Mouse (Mus musculus) monocyte, adult 2 months (primary cell): Measurements from ENCODE around the gene Cep104.

Source experiments
- DNase-seq, 2 experiments: peaks; one replicate each; pipeline ENCODE4 v3.0.0; 2022; ENCODE audit warnings: low spot score in 2 of 2, low read depth in 1 of 2

Gene Cep104

DNA sequence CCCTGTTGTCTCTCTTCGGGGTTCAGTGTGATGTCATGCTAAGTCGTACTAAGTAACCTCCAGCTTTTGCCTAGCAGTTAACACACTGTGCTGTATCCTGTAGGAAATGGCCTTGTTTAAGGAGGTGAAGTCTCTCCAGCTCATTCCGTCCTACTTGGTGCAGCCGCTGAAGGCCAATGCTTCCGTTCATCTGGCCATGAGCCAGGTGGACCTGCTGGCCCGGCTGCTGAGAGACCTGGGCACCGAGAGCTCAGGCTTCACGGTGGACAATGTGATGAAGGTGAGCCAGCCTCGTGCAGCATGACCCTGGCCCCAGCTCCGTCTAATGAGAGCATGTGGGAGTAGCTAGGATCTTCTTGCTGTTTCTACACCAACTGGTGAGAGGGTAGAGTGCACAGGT lies 17.7 kb downstream of the Cep104 start:
- DNase-seq = no peak

DNA sequence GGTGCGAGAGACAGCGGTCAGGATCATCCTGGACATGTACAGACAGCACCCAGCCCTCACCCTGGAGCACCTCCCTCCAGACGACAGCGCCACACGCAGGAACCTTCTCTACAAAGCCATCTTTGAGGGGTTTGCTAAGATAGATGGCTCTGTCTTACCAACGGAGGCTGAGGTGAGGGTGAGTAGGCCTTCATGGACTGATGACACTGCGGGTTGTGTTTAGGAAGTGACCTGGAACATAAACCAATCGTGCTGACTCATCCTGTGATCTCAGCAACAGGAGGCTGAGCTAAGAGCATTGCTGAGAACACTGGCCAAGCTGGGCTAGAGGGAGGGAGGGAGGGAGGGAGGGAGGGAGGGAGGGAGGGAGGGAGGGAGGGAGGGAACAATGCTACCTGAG lies 18.5 kb downstream of the Cep104 start:
- no peak for DNase-seq

DNA sequence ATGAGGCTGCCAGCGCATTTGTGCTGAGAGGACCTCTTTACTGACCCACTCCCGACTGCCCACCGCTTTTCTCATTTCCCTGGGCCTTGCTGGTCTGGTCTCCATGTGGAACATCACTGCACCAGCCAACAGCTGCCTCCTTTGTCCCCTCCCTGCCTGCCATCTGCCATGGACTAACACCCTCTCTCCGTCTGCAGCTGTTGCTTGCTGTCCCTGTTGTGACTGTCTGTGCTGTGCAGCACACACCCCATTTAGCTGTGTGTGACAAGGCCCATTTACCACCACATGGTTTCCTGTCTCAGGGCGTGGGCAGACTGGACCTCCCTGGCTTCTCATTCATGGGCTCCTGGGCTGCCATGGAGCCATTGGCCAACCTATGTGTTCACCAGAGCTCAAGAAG lies 30.5 kb downstream of the Cep104 start:
- DNase-seq = no peak

DNA sequence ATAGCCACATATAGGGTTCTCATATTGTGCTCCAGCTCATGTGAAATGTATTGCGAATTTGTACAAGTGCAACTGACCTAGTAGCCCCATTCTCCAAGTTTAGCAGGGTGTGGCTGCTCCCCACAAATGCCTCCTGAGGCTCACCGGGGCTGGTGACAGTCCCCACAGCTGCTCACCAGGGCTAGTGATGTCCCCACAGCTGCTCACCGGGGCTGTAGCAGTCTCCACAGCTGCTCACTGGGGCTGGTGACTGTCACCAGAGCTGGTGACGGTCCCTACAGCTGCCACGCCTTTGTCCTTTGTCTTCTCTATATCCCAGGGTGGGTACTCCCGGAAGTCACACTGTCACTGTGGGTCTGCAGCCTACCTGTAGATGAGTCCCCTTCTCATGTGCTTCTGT lies 31.3 kb downstream of the Cep104 start:
- DNase-seq = no peak

DNA sequence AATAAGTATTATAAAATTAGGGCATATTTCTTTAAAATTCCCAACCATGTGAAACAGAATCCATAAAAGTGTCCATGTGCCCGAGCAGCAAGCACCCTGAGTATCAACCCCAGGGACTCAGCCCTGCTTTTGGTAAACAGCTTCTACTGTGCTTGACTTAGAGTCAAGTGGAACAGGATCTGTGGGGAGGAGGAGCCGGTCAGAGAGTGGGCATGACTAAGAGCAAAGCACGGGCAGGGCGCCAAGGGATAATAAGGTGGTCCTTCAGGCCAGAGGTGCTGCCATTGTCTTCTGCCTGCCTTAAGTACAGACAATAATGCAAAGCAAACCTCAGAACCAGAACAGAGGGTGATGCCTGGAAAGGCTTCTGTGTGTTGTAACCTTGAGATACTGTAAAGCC lies 32.8 kb downstream of the Cep104 start:
- no peak for DNase-seq

DNA sequence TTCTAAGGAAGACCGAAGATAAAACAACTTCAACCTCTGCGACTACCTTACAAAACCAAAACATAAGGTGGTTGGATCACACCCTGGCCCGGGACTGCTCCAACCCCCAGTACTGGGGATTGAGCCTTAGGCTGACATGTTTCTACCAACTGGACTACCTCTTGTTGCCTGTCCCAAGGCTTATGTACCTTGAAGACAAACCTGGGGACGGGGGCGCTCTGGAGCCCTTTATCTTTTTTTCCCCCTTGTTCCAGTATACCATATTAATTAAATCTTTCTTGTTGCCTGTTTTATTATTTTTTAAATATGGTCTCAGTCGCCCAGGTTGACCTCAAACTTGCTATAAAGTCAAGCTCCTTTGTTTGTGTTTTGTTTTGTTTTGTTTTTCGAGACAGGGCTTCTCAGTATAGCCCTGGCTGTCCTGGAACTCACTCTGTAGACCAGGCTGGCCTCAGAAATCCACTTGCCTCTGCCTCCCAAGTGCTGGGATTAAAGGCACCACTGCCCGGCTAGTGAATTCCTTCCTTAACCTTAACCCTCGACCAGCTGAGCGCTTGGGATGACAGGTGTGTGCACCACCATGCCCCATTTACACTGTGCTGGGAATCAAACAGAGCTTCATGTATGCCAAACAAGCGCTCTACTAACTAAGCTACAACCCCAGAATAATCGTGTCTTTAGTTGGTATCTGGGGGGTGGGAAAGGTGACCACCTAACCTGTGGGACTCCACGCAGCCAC lies 36.1 kb downstream of the Cep104 start:
- DNase-seq = no peak

DNA sequence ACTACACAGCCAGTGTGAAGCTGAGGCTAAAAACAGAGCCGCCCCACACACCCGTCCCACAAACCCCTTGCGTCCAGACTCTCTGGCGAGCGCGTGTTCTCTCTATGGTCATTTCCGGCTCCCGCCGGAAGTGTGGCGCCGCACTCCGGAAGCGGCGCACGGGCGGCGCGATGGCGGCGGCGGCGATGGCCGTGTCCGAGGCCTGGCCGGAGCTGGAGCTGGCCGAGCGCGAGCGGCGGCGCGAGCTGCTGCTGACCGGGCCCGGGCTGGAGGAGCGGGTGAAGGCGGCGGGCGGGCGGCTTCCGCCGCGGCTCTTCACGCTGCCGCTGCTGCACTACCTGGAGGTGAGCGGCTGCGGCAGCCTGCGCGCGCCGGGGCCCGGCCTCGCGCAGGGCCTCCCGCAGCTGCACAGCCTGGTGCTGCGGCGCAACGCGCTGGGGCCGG lies 36.7 kb downstream of the Cep104 start, which contains the start of gene Lrrc47:
Lrrc47 (plus strand) TSS at position 86 of the 444 bp plus-strand sequence.
- peak; percentile 27 to 51 for DNase-seq

DNA sequence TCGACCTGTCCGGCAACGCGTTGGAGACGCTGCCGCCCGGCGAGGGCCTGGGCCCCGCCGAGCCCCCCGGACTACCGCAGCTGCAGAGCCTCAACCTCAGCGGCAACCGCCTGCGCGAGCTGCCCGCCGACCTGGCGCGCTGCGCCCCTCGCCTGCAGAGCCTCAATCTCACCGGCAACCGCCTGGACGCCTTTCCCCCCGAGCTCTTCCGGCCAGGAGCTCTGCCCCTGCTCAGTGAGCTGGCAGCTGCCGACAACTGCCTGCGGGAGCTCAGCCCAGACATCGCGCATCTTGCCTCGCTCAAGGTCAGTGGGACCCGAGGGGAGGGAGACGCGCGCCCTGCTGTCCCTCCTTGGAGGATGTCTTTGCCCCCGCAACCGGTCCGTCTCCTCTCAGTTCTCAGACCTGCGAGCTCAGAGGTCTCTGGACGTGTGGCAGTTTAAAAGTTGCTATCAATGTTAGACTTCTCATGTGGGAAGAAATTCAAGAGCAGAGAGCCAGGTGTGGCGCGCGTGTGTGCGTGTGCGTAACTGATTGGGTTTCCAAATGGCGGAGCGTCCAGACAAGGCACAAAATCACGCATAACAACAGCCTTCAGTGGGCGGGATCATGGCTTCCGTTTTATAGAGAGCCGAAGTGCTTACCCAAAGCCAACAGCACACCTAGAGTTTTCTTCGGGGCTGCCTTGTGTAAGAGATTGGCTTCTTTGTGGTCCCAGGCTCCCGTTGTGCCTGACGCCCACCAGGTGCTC lies 37.3 kb downstream of the Cep104 start:
- no peak for DNase-seq

DNA sequence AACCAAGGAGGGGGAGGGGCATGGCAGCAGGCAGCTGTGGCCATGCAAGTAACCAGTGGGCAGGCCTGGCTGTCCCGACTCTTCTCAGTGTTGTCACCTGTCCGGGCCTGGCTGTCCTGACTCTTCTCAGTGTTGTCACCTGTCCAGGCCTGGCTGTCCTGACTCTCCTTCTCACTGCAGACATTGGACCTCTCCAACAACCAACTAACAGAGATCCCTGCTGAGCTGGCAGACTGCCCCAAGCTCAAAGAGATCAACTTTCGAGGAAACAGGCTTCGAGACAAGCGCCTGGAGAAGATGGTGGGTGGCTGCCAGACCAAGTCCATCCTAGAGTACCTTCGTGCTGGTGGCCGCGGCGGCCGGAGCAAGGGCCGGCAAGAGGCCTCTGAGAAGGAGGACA lies 40.5 kb downstream of the Cep104 start:
- no peak for DNase-seq

DNA sequence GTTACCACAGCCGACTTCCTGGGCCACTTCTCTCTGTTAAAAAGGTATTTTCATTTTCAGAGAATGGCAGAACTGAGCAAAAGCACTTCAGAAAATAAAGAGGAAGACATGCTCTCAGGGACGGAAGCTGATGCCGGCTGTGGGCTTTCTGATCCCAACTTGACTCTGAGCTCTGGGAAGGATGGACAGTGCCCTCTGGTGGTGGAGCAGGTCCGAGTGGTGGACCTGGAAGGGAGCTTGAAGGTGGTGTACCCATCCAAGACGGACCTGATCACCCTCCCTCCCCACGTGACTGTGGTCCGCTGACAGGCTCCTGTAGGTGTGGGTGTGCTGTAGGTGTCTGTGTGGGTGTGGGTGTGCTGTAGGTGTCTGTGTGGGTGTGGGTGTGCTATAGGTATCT lies 44.6 kb downstream of the Cep104 start:
- no peak for DNase-seq

DNA sequence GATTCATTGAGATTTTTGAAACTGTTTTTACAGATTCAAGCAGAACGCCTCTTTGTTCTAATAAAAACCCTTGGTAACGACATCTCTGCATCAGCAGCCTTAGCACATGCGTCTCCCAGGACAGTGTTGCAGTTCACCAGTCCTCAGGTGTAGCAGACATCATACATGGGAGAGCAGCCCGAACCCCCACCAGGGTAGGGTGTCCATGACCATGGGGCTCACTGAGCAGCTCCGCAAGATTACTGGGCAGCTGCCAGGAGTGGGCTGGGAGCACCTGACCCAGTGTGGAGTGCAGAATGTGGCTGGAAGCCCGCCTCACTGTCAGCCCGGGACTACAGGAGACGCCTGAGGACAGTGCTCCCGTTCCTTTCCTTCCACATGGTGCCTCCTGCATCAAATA lies 46.4 kb downstream of the Cep104 start:
- no peak for DNase-seq

DNA sequence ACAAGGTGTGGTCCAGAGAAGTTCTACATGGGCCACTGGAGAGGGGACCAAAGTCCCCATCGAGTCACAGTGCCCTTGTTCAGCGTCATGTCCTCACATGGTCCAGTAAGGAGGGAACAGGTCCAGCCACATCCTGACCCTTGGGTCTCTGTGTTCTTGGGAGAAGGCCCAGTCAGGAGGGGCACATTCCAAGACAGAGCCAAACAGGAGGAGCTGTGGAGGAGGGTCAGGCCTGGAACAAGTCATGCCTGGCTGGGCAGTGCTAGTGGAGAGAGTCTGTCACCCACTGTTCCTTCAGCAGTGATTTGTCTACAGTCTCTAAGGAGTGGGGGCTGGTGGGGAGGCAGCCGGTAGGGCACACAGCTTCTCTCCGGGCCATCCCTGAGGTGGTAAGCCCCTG lies 47.4 kb downstream of the Cep104 start:
- no peak for DNase-seq

DNA sequence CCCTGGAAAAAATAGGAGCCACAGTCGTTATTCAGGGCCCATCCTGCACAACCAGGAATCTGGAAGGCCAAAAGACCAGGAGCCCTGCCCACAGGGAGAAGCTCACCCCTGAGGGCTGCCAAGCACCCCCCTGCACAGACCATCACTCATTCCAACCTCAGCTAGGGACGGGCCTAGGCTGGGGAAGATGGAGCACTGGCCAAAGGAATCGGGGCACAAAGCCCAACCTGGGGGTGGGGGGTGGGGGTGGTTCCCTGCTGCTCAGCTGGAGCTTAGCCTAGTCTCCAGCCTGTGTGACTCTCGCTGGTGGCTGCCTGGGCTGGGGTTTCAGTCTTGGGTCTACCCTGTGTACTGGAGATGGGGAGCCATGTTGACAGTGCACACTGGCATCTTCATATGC lies 47.9 kb downstream of the Cep104 start:
- no peak for DNase-seq

DNA sequence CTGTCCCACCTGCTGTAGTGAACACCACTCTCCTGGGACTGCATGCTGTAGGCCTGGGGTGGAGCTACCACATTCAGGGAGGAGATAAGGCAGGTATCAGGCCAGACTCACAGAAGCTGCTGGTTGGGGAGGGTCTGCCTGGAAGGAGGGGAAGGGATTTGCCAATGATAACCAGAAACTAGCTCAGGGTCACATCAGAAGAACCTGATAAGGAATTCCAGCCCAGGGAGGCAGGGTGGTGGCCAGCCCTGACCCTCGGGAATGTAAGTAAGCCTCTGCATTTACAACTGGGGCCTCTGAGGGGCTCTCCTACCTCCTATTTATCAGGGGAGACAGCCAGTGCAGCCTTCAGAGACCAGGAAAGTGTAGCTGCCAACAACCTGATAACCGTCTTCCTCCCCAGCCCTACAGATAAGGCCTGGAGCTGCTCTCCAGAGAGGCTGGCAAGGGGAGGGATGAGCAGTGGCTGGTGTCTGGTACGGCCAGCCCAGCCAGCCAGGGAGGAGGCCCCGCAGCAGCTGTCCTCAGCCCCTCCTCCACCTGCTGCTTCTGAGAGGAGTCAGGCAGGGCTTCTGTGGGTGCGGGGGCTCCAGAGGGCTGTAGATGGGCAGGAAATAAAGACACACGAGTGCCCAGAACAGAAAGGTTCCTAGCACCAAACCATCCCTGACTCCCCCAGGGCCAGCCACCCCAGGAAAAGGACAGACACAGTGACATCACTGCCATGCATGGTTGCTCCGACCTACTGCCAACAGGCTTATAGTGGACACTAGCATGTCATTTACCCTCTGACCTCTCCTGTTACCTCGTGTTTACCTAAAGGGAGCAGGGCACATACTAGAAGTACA lies 49.0 kb downstream of the Cep104 start:
- no peak for DNase-seq

DNA sequence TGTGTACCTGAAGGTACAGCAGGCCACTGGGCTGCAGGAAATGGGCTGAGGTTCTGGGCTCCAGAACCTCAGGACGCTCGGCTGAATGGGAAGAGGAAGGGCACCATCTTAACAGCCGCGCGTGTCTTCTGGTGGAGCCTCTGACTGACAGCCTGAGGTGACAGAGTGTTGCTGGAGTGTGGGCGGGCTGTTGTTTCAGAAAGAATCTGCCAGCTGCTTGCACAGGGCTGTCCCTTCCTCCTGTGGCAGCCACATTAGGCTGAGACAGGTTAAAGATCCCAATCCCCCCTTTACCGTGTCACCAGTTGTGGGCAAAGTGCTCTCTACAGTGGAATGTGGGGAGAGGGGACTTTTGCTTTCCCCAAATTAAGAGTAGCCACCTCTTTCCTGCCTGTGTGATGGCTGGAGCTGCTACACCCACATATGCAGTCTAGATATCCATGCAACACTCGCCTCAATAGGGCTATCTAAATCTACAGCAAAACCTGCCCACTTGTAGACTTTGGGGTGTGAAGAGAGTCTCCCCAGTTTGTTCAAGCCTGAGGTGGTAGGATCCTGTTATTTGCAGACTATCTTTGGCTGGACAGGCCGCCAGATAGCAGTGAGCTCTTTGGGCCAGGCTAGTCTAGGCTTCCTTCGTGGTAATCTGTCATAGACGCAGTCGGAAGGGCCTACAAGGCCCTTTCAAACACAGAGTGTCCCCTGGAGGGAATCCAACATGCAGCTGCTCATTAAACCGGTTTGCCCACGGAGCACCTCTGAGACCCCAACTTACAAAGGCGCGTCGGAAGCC lies 49.9 kb downstream of the Cep104 start:
- no peak for DNase-seq

DNA sequence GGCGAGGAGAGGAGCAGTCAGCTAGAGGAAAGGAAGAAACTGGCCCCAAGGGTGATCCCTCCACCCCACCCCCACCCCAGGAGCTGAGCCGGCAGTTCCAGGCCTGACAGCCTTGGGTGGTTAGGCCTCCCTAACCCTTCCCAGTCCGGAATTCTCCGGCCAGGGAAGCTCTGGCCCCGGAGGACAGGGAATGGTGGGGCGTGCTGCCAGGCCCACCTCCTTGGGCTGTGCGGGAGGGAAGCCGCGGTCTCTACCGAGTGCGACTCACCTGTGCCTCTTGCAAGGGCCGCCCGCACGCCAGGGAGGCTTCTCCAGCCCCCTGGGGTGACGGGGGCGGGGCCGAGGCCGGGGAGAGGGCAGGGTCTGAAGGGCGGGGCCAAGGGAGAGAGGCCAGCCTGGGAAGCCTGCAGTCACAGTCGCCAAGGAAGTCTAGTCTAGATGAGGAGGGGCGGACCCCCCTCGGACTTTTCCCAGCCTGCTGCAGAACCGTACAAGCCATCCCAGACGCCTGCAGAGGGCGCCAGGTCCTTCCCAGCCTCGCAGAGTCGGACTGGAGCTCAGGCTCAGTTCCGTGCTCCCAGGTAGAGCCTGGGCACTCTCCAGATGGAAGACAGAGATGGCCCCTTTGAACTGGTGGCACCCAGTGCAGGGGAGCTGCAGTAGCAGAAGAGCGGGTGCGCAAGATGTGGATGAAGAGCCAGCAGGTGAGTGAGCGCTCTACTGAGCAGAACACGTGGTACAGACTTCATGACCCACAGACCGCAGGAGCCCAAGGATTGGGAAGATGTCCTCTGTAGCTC lies 50.8 kb downstream of the Cep104 start, which contains the start of gene Smim1:
Smim1 (minus strand) TSS at position 590 of the 800 bp plus-strand sequence.
- no peak for DNase-seq

DNA sequence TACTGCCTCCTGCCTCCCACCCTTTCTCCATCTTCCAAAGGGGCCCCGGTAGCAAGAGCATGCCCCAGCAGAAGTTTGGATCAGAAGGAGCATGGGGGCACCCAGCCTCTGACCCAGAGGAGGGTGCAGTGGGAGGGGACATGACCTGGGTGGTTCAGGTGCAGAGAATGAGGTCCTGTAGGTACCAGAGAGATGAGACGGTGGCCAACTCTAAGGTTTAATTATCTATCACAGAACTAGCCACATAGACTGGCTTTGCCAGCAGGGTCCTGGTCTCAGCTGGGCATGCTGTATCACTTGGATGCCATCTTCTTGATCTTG lies 51.4 kb downstream of the Cep104 start:
- no peak for DNase-seq

DNA sequence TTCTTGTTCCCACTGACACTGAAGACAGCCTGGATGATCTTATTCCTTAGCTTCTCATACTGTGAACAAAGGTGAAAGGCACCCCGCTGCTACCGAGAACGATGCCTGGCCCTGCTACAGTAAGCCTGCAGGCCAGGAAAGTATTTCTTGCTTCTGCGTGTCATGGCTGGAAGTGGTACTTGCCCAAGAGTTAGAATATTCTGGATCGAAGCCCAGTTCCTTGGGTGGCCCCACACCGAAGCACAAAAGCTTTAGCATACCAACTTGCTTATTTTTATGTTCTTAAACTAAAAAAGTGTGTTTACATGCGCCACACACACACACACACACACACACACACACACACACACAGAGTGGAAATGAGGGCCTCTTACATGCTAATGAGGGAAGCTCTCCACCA lies 53.1 kb downstream of the Cep104 start:
- DNase-seq = no peak

DNA sequence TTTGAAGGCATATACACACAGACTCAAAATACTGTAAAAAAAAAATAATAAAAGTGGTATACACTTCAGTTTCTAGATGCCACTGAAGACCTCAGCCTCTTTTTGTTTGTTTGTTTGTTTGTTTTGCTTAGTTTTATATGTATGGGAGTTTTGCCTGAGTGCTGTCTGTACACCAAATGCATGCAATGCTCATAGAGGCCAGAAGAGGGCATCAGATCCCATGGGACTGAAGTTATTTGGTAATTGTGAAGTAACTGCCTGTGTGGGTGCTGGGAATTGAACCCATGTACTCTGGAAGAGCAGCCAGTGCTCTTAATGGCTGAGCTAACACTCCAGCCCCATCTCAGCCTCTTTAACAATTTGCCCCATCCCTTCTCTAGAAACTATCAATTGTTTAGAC lies 53.7 kb downstream of the Cep104 start:
- no peak for DNase-seq

DNA sequence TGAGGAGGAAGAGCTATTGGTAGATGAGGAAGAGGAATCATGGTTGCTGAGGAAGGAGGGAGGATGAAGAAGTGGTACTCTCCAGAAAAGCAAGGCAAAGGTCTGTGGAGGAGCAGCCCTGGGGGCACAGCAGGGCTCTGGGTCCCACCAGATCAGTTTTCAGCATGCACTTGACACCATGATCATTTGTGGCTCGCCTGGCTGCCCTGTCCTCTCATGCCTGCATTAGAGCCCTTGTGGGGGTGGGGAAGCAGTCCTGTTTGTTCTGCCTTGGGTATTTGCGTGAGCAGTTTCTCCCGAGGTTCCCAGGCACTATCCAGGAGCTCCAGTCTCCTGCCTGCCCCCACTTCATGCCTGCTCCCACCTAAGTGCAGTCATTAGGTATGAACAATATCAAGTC lies 62.1 kb downstream of the Cep104 start:
- no peak for DNase-seq
